23 mouse cellular contexts compared by ENCODE assay signal in genomic region chr7:71414756-71415155, GRCm38 (mm10).
"Had no signal": no experiment of that assay in that cellular context is flagged by ENCODE, and none has a peak within 500 bp of the region (broad histone marks: within the 10 kb centered on the region; RNA-seq: fewer than 3 reads in every experiment).

No protein-coding gene starts in this region.

- H3K9me3 ChIP-seq: heart, embryonic 13.5 days; heart, embryonic 15.5 days; hindbrain, embryonic 13.5 days; hindbrain, embryonic 15.5 days; limb, embryonic 13.5 days; limb, embryonic 15.5 days; liver, embryonic 12.5 days had no signal

- ATAC-seq: forebrain, postnatal 0 days; hindbrain, postnatal 0 days; intestine, embryonic 16.5 days; liver, embryonic 12.5 days had no signal

- DNase-seq: forebrain, postnatal 0 days; gastrocnemius, postnatal 14 days; gastrocnemius, postnatal 36 days; heart, adult 18-20 months; heart, postnatal 14 days; heart, postnatal 36 days; kidney, adult 11 months; kidney, adult 8-10 months; kidney, postnatal 10 days; kidney, postnatal 36 days; layer of hippocampus, postnatal 36 days; left cerebral cortex, postnatal 4 days had no signal

- H3K4me2 ChIP-seq: heart, embryonic 11.5 days; heart, embryonic 13.5 days; heart, embryonic 15.5 days; hindbrain, embryonic 13.5 days; hindbrain, embryonic 15.5 days; limb, embryonic 13.5 days; limb, embryonic 15.5 days; liver, embryonic 12.5 days had no signal

- H3K9ac ChIP-seq: forebrain, postnatal 0 days; heart, embryonic 13.5 days; heart, embryonic 15.5 days; hindbrain, embryonic 13.5 days; hindbrain, embryonic 15.5 days; limb, embryonic 13.5 days; limb, embryonic 15.5 days; liver, embryonic 12.5 days; liver, embryonic 14.5 days had no signal

- H3K27ac ChIP-seq: heart, embryonic 13.5 days; heart, embryonic 15.5 days; hindbrain, embryonic 13.5 days; hindbrain, embryonic 15.5 days; hindbrain, postnatal 0 days; limb, embryonic 13.5 days; limb, embryonic 15.5 days; liver, embryonic 12.5 days; liver, embryonic 14.5 days had no signal

- H3K27me3 ChIP-seq: heart, embryonic 15.5 days; liver, embryonic 12.5 days had no signal

- H3K4me3 ChIP-seq: heart, embryonic 13.5 days; heart, embryonic 15.5 days; hindbrain, embryonic 13.5 days; hindbrain, embryonic 15.5 days; limb, embryonic 13.5 days; limb, embryonic 15.5 days; liver, embryonic 12.5 days had no signal

- H3K36me3 ChIP-seq: heart, embryonic 13.5 days; heart, embryonic 15.5 days; hindbrain, embryonic 13.5 days; hindbrain, embryonic 15.5 days; limb, embryonic 13.5 days; limb, embryonic 15.5 days; liver, embryonic 12.5 days had no signal
